Mouse (Mus musculus): ENCODE measurements around the gene Bicd2. TPM values are rescaled to one million over a fixed set of nuclear protein-coding genes. Genes with fewer than 3 reads are reported as not detected.
A peak's percentile ranks its signal among the peaks of the same experiment; 100 is the strongest.
"Not testable (repeated sequence)": the region's sequence is repeated elsewhere in the genome, so short reads cannot be mapped to it uniquely, and the experiment has no call there.

Bicd2 gene
- polyA plus RNA-seq, 1 experiment from 2014 or later: 38.7 TPM

- H3K9me3 ChIP-seq: no peaks in the 10 kb centered on the region
- peaks cover 96% of the 10 kb centered on the region for H3K4me1 ChIP-seq
- H3K36me3 ChIP-seq: peaks cover 8% of the 10 kb centered on the region
- WGBS: 62% methylated on average over 2 of the region's 2 CpGs
- H3K4me3 ChIP-seq: no peak overlapping the region
- no peak for ATAC-seq (ENCODE audit: extremely low read depth, insufficient number of reproducible peaks, low FRiP score, low TSS enrichment)
- H3K27me3 ChIP-seq (replicated peaks): no peaks in the 10 kb centered on the region
- no peak overlapping the region for H3K9ac ChIP-seq
- no peak overlapping the region for H3K27ac ChIP-seq (replicated peaks)
- H3K4me2 ChIP-seq: no peak overlapping the region
Measured at GRCm38 (mm10) chr13:49364716-49365115, 23.3 kb downstream of the Bicd2 start.

GRCm38 (mm10) chr13:49367657-49368440, 26.5 kb downstream of the Bicd2 start:
- WGBS: 76% methylated on average over 4 of the region's 4 CpGs
- Histone ChIP-seq H3K27ac (replicated peaks) (0 out of 2 replicates have a peak overlapping the region, but pooled peaks have one; percentile 30), H3K4me1 (peaks cover 98% of the 10 kb centered on the region)

GRCm38 (mm10) chr13:49369404-49369803, 28.0 kb downstream of the Bicd2 start:
- H3K4me1 ChIP-seq: peaks cover 88% of the 10 kb centered on the region
- 79% methylated on average over 10 of the region's 10 CpGs for WGBS
- H3K4me2 ChIP-seq: no peak overlapping the region
- no peaks in the 10 kb centered on the region for H3K9me3 ChIP-seq
- H3K36me3 ChIP-seq: peaks cover 43% of the 10 kb centered on the region
- no peaks in the 10 kb centered on the region for H3K27me3 ChIP-seq (replicated peaks)
- H3K9ac ChIP-seq: no peak overlapping the region
- H3K27ac ChIP-seq (replicated peaks): peak overlapping the region; percentile 90
- H3K4me3 ChIP-seq: no peak overlapping the region
- no peak for ATAC-seq (ENCODE audit: extremely low read depth, insufficient number of reproducible peaks, low FRiP score, low TSS enrichment)

More at GRCm38 (mm10) chr13:49367657-49368440, 26.5 kb downstream of the Bicd2 start:
- no peaks in the 10 kb centered on the region for H3K27me3 ChIP-seq (replicated peaks)
- H3K9me3 ChIP-seq: no peaks in the 10 kb centered on the region
- H3K36me3 ChIP-seq: peaks cover 34% of the 10 kb centered on the region
- no peak overlapping the region for H3K4me2 ChIP-seq
- no peak overlapping the region for H3K4me3 ChIP-seq
- H3K9ac ChIP-seq: 0 out of 2 replicates have a peak overlapping the region, but pooled peaks have one; percentile 38
- ATAC-seq (ENCODE audit: extremely low read depth, insufficient number of reproducible peaks, low FRiP score, low TSS enrichment): no peak

- not testable (repeated sequence) for H3K9ac ChIP-seq; H3K9me3 ChIP-seq; H3K27me3 ChIP-seq (replicated peaks); H3K4me3 ChIP-seq; H3K4me2 ChIP-seq; ATAC-seq (ENCODE audit: extremely low read depth, insufficient number of reproducible peaks, low FRiP score, low TSS enrichment)
- peaks cover 50% of the 10 kb centered on the region for H3K36me3 ChIP-seq
- H3K27ac ChIP-seq (replicated peaks): peak overlapping the region; percentile 90
- WGBS: 61% methylated on average over 6 of the region's 6 CpGs
- peaks cover 83% of the 10 kb centered on the region for H3K4me1 ChIP-seq
Measured at GRCm38 (mm10) chr13:49370216-49370615, 28.8 kb downstream of the Bicd2 start.

GRCm38 (mm10) chr13:49370916-49371315, 29.5 kb downstream of the Bicd2 start:
- not testable (repeated sequence) for ATAC-seq (ENCODE audit: extremely low read depth, insufficient number of reproducible peaks, low FRiP score, low TSS enrichment); H3K9me3 ChIP-seq; H3K4me3 ChIP-seq; H3K4me2 ChIP-seq; H3K27me3 ChIP-seq (replicated peaks)
- H3K36me3 ChIP-seq: peaks cover 57% of the 10 kb centered on the region
- peak overlapping the region; percentile 90 for H3K27ac ChIP-seq (replicated peaks)
- WGBS: 61% methylated on average over 5 of the region's 5 CpGs
- H3K4me1 ChIP-seq: peaks cover 77% of the 10 kb centered on the region
- peak overlapping the region; percentile 55 for H3K9ac ChIP-seq

GRCm38 (mm10) chr13:49371428-49371899, 30.1 kb downstream of the Bicd2 start:
- Histone ChIP-seq H3K4me1 (peaks cover 72% of the 10 kb centered on the region), H3K4me2 (no peak overlapping the region), H3K27ac (replicated peaks) (peak overlapping the region; percentile 90), H3K27me3 (replicated peaks) (no peaks in the 10 kb centered on the region), H3K36me3 (peaks cover 63% of the 10 kb centered on the region), H3K9ac (peak overlapping the region; percentile 55), H3K9me3 (no peaks in the 10 kb centered on the region), H3K4me3 (no peak overlapping the region)
- 40% methylated on average over 3 of the region's 3 CpGs for WGBS
- peak; percentile 70 for ATAC-seq (ENCODE audit: extremely low read depth, insufficient number of reproducible peaks, low FRiP score, low TSS enrichment)

- no peak overlapping the region for H3K4me2 ChIP-seq
- peak overlapping the region; percentile 90 for H3K27ac ChIP-seq (replicated peaks)
- peaks cover 61% of the 10 kb centered on the region for H3K4me1 ChIP-seq
- H3K4me3 ChIP-seq: no peak overlapping the region
- H3K9ac ChIP-seq: peak overlapping the region; percentile 11; the same call in 1 of the 2 replicates
- H3K9me3 ChIP-seq: no peaks in the 10 kb centered on the region
- no peak for ATAC-seq (ENCODE audit: extremely low read depth, insufficient number of reproducible peaks, low FRiP score, low TSS enrichment)
- H3K36me3 ChIP-seq: peaks cover 73% of the 10 kb centered on the region
- 80% methylated on average over 9 of the region's 9 CpGs for WGBS
- no peaks in the 10 kb centered on the region for H3K27me3 ChIP-seq (replicated peaks)
Measured at GRCm38 (mm10) chr13:49372370-49373060, 31.1 kb downstream of the Bicd2 start.

- Histone ChIP-seq H3K4me2 (no peak overlapping the region), H3K36me3 (peaks cover 88% of the 10 kb centered on the region), H3K9me3 (no peaks in the 10 kb centered on the region), H3K27ac (replicated peaks) (no peak overlapping the region), H3K4me1 (peaks cover 43% of the 10 kb centered on the region), H3K4me3 (no peak overlapping the region), H3K27me3 (replicated peaks) (no peaks in the 10 kb centered on the region), H3K9ac (no peak overlapping the region)
- no peak for ATAC-seq (ENCODE audit: extremely low read depth, insufficient number of reproducible peaks, low FRiP score, low TSS enrichment)
- 71% methylated on average over 6 of the region's 6 CpGs for WGBS
Measured at GRCm38 (mm10) chr13:49374304-49374703, 32.9 kb downstream of the Bicd2 start.

GRCm38 (mm10) chr13:49374730-49375129, 33.3 kb downstream of the Bicd2 start:
- 82% methylated on average over 6 of the region's 6 CpGs for WGBS
- Histone ChIP-seq H3K27ac (replicated peaks) (no peak overlapping the region), H3K36me3 (peaks cover 88% of the 10 kb centered on the region), H3K9ac (no peak overlapping the region), H3K27me3 (replicated peaks) (no peaks in the 10 kb centered on the region), H3K4me1 (peaks cover 39% of the 10 kb centered on the region), H3K4me2 (no peak overlapping the region), H3K9me3 (no peaks in the 10 kb centered on the region), H3K4me3 (no peak overlapping the region)
- ATAC-seq (ENCODE audit: extremely low read depth, insufficient number of reproducible peaks, low FRiP score, low TSS enrichment): no peak

- no peak overlapping the region for H3K4me3 ChIP-seq
- H3K36me3 ChIP-seq: peaks cover 93% of the 10 kb centered on the region
- no peaks in the 10 kb centered on the region for H3K9me3 ChIP-seq
- no peak overlapping the region for H3K9ac ChIP-seq
- H3K27ac ChIP-seq (replicated peaks): no peak overlapping the region
- H3K27me3 ChIP-seq (replicated peaks): no peaks in the 10 kb centered on the region
- ATAC-seq (ENCODE audit: extremely low read depth, insufficient number of reproducible peaks, low FRiP score, low TSS enrichment): no peak
- 76% methylated on average over 6 of the region's 6 CpGs for WGBS
- H3K4me2 ChIP-seq: no peak overlapping the region
- H3K4me1 ChIP-seq: peaks cover 23% of the 10 kb centered on the region
Measured at GRCm38 (mm10) chr13:49377608-49378007, 36.2 kb downstream of the Bicd2 start.

GRCm38 (mm10) chr13:49379301-49379700, 37.9 kb downstream of the Bicd2 start:
- Histone ChIP-seq H3K36me3 (peaks cover 99% of the 10 kb centered on the region), H3K4me3 (no peak overlapping the region), H3K27ac (replicated peaks) (no peak overlapping the region), H3K9ac (no peak overlapping the region), H3K27me3 (replicated peaks) (no peaks in the 10 kb centered on the region), H3K4me1 (peaks cover 16% of the 10 kb centered on the region), H3K9me3 (no peaks in the 10 kb centered on the region), H3K4me2 (no peak overlapping the region)
- ATAC-seq (ENCODE audit: extremely low read depth, insufficient number of reproducible peaks, low FRiP score, low TSS enrichment): no peak
- WGBS: 89% methylated on average over 20 of the region's 20 CpGs
